Mouse (Mus musculus) bone marrow macrophage, adult 2 months (primary cell): Measurements from ENCODE around the gene Tcf12.

Experiments used
- CTCF ChIP-seq: IDR thresholded peaks from 2 replicates; pipeline ENCODE4 v1.5.1; 2012; ENCODE audit warnings: low read depth, mild to moderate bottlenecking, low read length, moderate library complexity
- POLR2A ChIP-seq: IDR thresholded peaks from 2 replicates; pipeline ENCODE4 v1.6.1; 2012; ENCODE audit warnings: mild to moderate bottlenecking, low read depth, low read length, borderline replicate concordance

DNA sequence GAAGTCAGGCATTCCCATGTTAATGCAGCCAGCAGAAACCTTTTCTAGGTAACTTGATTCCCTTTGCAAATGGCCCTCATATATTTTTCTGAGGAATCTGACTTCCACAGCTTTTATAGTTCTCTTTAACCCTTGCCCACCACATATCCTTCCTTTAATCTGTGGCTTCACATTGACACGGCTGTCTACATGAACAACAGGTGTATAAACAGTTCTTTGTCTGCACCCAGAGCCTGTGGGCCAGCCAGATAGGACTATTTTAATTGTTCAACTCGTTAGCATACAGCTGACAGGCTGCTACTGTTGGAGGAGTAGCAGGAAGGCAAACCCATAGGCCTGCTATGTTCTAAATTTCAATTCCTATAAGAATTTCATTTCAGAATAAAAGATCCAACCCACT is 250.0 kb downstream of the Tcf12 start:
- TF ChIP-seq CTCF = no peak
- TF ChIP-seq POLR2A = no peak
